Mouse (Mus musculus) cerebellum, postnatal 14 days (tissue): ENCODE measurements around the gene Vps13d.

ENCODE experiments used
- DNase-seq, 2 experiments: peaks; one replicate each; pipeline ENCODE4 v3.0.0; 2021; ENCODE audit warnings: mixed read lengths in 2 of 2

Vps13d gene

GRCm38 (mm10) chr4:144968371-144968770 lies 226.4 kb downstream of the Vps13d start:
- DNase-seq = no peak

GRCm38 (mm10) chr4:144965255-144965654 lies 229.6 kb downstream of the Vps13d start:
- DNase-seq = no peak

- DNase-seq = no peak
Measured at GRCm38 (mm10) chr4:144961696-144962095, 233.1 kb downstream of the Vps13d start.

GRCm38 (mm10) chr4:144961232-144961631 lies 233.6 kb downstream of the Vps13d start:
- DNase-seq = no peak

- no peak for DNase-seq
Measured at GRCm38 (mm10) chr4:144960188-144960904, 234.5 kb downstream of the Vps13d start.

- no peak for DNase-seq
Measured at GRCm38 (mm10) chr4:144957721-144958120, 237.1 kb downstream of the Vps13d start.

GRCm38 (mm10) chr4:144957186-144957585 lies 237.6 kb downstream of the Vps13d start:
- DNase-seq = no peak

GRCm38 (mm10) chr4:144956293-144956692 lies 238.5 kb downstream of the Vps13d start:
- DNase-seq = no peak

- no peak for DNase-seq
Measured at GRCm38 (mm10) chr4:144955863-144956262, 238.9 kb downstream of the Vps13d start.

- no peak for DNase-seq
Measured at GRCm38 (mm10) chr4:144953421-144953820, 241.4 kb downstream of the Vps13d start.

GRCm38 (mm10) chr4:144951859-144952258 lies 242.9 kb downstream of the Vps13d start:
- peak; percentile 47 to 60 for DNase-seq

- DNase-seq = peak; percentile 48 to 56
Measured at GRCm38 (mm10) chr4:144950883-144951282, 243.9 kb downstream of the Vps13d start.

GRCm38 (mm10) chr4:144950327-144950711 lies 244.5 kb downstream of the Vps13d start:
- no peak for DNase-seq

GRCm38 (mm10) chr4:144949441-144950326 lies 245.1 kb downstream of the Vps13d start:
- DNase-seq = peak; percentile 61 to 80

- no peak for DNase-seq
Measured at GRCm38 (mm10) chr4:144947738-144948390, 246.9 kb downstream of the Vps13d start.

- DNase-seq = no peak
Measured at GRCm38 (mm10) chr4:144943273-144943672, 251.5 kb downstream of the Vps13d start.

GRCm38 (mm10) chr4:144942433-144942832 lies 252.4 kb downstream of the Vps13d start:
- peak; percentile 59 to 65 for DNase-seq

GRCm38 (mm10) chr4:144940796-144941462 lies 253.9 kb downstream of the Vps13d start:
- no peak for DNase-seq

- no peak for DNase-seq
Measured at GRCm38 (mm10) chr4:144939847-144940411, 254.9 kb downstream of the Vps13d start.

- peak; percentile 79 to 84 for DNase-seq
Measured at GRCm38 (mm10) chr4:144936563-144937154, 258.1 kb downstream of the Vps13d start.

GRCm38 (mm10) chr4:144934501-144934900 lies 260.3 kb downstream of the Vps13d start:
- no peak for DNase-seq

GRCm38 (mm10) chr4:144931167-144931566 lies 263.6 kb downstream of the Vps13d start:
- no peak for DNase-seq
